Mouse (Mus musculus): ENCODE results near the gene Insl3.

DNA sequence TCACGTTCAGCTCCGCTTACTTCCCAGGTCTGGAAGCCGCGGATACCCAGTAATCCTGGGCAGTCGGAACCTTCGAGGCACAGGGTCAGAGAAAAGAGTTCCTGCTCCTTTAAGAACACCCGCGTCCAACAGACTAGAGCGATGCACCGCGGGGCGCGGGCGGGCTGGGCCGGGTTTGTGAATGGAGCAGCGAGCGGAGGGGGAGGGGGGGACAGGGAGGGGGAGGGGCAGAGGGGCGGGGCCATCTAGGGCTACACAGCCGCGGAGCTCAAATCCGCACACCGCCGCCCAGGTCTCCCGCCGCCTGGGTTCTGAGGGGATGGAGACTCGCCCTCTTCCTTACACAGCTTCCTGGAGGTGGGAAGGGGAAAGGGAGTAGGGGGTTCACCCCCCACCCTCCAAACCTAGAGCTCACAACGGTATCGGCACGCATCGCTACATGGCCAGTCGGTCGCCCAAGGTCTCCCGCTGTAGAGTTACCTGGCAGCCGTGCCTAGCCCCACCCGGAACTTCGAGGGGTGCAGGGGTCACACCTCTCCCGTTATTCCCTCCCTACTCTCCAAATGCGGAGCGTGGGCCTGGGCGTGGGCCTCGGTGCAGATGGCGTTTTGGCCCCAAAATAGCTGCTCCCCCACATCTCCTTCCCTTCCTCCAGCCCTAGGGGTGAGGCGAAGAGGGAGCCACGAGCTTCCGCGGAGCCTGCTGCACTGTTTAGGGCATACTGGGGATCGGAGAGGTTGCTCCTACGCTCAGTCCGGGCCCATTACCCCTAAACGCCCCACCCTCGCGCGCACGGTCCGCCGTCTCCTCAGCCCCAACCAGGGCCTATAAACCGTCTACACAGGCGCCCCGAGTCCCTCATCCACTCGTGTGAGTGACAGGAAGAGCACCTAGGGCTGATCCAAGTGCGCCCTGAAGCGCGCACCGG lies 18.1 kb upstream of the Insl3 start:
- no peak for TF ChIP-seq CTCF (IDR thresholded peaks at IDR 0.05; ENCODE audit: low read depth)
- TF ChIP-seq EP300 (IDR thresholded peaks at IDR 0.05; ENCODE audit: low read depth), result no peak
